Mouse (Mus musculus): ENCODE measurements around the gene Col2a1. TPM values are rescaled to one million over a fixed set of nuclear protein-coding genes. Genes with fewer than 3 reads are reported as not detected.

Col2a1 gene
- total RNA-seq, 2 experiments from 2014 or later: 33.3 to 33.7 TPM

DNA sequence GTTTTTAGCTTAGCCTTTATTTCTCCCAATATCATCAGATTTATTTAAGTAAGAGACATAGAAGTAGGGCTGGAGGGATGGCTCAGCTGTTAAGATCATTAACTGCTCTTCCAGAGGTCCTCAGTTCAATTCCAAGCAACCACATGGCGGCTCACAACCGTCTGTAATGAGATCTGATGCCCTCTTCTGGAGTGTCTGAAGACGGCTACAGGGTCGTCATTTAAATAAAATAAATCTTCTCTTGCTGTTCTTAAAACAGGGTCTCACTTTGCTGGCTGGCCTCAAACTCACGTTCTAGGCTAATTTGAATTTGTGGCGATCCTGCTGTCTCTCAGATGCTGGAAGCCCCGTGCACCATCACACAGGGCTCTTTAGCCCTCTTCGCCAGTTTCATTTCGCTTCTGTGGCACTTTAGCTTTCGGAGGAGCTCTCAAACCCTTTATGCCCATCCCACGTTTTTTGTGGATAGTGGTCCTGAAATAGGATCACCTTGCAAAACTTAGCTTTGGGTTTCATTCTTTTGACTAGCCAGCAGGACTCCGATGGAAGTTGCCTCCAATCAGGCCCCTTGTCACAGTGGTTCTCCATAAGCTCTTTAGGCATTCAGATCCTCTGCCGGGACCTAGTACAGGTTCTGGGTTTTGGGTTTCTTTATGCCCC, 41.0 kb downstream of the Col2a1 start:
- DNase-seq: no peak

- no peak for DNase-seq
Observed at GRCm38 (mm10) chr15:97956416-97956815, 48.1 kb downstream of the Col2a1 start.

GRCm38 (mm10) chr15:97955742-97956141, 48.8 kb downstream of the Col2a1 start:
- DNase-seq: no peak

- no peak for DNase-seq
Observed at GRCm38 (mm10) chr15:97955286-97955685, 49.2 kb downstream of the Col2a1 start.

DNA sequence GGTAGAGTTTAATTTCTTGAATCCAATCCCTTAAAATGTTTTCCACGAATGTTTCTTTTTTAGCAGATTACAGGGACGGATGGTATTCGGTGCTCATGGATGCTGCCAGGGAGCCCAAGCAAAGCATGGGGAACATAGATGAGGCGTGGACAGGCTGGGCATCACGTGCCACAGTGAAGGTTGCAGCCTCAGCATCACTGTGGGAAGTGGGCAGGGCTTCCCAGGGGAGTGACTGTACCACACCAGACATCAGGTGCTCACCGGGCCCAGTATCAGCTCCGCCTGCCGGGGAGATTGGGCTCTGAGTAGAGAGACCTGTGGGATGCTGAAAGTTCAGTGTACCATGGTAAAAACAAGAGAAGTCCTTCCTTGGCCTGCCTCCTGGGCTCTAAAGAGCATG, 49.8 kb downstream of the Col2a1 start:
- DNase-seq: no peak

DNA sequence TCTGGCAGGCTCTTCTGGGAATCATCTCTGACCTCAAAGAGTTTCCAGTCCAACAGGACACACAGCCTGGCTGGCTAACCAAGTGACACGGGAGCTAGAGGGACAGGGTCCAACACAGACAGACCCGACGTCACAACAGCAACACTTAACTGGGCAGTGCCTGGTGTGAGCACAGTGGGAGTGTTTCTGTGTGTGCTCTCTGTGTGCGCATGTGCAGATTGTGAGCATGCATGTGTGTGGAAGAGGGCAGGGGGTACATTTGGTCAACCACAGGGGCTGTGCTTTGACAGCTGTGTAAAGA, 51.7 kb downstream of the Col2a1 start:
- DNase-seq: no peak

DNA sequence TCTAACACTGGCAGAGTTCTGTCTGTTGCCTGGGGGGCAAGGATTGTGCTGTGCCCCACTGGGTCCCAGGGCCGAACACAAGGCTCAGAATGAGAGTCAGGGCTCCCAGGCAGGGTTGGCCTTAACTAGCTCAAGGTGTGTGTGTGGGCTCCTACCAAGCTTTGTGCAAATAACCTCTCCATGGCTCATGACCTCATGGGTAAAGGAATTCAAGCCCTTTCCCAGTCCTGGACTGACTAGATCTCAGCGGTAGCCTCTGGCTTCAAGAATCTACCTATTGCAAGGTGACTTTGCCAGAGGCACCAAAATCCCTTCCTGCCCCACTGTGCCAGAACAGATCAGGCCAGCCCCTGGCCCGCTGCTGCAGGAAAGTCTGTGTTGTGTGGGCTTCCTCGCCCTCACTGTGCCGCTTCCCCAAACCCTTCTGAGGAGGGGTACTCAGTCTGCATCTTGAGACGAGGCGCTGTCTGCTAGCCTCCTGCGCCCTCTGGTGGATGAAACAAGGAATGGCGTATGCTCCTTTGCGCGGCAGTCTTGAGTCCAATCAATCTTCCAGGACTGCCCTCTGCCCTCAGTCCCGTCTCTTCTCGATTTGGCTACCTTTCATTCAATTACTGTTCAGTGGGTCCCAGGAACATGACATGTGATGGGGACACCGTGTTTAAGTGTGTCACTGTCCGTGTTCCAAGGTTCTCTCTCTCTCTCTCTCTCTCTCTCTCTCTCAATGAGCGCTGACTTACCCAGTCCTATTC, 52.2 kb downstream of the Col2a1 start:
- DNase-seq: peak; percentile 65

DNA sequence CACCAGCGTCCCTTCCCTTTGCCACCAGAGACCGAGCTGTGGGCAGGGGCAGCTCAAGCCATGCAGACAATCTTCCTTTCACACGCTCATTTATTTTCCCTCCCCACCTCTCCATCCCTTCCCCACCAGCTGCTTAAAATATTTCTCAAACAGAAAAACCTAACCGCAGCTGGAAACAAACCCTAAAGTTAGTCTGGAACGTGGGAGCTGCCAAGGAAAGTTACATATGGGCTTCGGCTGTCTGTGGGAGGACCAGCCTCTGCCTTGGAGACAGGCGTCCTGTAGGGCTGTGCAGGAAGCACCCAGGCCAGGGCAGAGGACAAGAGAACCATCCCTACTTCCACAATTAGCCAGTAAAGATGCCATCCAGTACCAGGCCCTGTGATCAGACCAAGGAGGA, 54.3 kb downstream of the Col2a1 start:
- no peak for DNase-seq

- DNase-seq: no peak
Observed at GRCm38 (mm10) chr15:97949706-97950105, 54.8 kb downstream of the Col2a1 start.

DNA sequence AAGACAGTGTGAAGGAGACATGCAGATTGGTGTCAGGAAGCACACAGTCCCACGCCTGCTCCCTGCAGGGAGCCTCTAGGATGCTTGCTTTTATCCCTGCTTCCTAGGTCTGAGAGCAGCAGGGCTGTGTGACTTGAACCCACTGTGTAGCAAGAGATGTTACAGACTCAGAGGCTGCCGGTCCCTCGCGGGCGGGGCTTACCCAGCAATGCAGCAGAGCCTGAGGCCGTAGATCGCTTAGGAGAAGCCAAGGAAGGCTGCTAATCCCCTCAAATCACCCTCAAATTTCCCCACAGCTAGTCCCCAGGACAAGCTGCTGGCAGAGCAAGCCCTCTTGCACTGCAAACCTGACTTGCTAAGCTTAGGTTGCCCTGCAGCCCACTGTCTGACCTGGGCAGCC, 55.8 kb downstream of the Col2a1 start:
- DNase-seq: no peak

DNA sequence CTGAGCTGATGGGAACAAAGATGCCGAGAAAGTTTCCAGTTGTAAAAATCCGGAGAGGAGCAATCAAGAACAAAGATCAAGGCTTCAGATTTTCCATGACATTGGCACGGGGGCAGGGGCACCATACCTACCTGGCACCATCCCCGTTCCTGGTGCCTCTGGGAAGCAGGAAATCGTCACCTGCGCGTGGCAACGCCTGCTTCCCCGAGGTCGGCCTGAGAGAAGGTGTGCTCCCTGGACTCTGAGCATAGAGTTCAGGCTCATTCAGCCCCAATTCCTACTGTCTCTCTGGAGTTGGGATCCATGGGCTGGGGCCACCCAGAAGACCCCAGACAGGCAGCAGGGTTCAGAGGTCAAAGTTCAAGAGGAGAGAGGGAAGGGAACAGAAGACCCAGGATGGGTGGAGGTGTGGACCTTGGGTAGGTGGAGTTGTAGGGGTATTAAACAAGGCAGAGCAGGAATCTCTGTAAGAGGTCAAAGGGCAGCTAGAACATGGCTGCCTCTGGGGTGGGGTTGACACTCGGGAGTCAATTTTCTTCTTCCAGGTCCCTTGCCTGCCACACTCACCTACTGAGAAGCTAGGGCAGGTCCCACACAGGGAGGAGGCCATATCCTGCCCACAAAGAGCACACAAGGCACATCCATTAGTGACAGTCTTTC, 58.7 kb downstream of the Col2a1 start:
- no peak for DNase-seq

GRCm38 (mm10) chr15:97944919-97945574, 59.4 kb downstream of the Col2a1 start:
- DNase-seq: no peak

- DNase-seq: no peak
Observed at GRCm38 (mm10) chr15:97943356-97943755, 61.1 kb downstream of the Col2a1 start.

GRCm38 (mm10) chr15:97942538-97942937, 62.0 kb downstream of the Col2a1 start:
- no peak for DNase-seq

DNA sequence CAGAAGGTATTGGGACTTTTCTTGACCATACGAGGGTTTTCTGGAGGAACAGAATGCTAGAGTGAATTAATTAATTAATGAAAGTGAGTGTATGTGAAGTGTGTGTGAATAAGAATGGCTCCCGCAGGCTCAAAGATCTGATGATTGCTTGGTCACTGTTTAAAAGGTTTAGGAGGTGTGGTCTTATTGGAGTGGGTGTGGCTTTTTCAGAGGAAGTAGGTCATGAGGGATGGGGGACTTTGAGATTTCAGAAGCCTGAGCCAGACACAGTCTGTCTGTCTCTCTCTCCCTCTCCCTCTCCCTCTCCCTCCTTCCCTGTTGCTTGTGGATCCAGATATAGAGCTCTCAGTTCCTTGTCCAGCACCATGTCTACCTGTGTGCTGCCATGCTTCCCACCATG, 63.2 kb downstream of the Col2a1 start:
- DNase-seq: no peak

DNA sequence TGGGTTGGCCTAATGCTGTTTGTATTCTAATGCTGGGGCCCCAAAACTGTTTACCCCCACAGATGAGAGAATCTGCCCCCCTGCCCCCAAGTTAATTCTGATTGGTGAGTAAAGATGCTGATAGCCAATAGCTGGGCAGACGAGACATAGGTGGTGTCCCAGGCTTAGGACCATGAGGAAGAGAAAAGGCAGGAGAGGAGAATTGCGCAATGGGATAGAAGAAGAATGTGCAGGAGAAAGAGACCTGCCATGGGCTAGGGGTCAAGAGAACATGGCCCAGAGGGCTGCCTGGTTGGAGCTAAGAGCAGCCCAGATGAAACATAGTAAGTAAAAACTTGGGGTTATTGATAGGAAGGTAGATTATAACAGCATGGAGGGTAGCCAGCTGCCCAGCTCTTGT, 64.4 kb downstream of the Col2a1 start:
- DNase-seq: no peak

DNA sequence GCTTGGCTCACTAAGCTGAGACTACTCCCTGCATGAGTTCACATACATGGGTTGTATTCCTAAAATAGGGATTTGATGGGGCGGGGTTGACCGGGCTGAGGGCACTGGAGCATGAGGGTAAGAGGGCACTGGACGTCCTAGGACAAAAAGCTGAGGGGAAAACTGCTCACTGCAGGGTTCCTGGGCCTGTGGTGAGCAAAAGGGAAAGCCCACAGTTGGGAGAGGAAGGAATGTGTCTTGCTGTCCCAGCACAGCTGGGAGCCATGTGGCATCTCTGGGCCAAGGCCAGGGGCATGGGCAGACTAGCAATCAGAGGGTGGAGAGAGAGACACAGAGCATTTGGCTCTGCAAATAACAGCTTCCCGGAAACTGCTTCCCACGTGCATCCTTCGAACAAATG, 65.9 kb downstream of the Col2a1 start:
- no peak for DNase-seq

DNA sequence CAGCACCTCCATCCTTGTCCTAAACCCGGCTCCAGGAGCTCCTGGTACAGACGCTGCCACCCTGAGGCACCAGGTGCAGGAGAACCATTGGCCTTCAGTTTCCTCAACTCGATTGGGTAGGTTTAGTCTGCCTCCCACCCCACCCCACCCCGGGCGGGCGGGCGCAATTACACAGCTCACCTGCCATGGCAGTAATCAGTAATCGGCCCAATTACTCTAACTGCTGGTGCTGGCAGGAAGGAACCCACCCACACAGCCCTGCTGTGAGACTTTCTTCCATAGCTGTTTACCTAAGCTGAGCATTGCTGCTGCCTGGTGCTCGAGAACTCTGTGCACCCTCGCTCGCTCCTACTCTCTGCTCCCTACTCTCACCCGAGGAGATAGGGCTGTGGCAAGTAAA, 72.1 kb downstream of the Col2a1 start:
- DNase-seq: no peak

DNA sequence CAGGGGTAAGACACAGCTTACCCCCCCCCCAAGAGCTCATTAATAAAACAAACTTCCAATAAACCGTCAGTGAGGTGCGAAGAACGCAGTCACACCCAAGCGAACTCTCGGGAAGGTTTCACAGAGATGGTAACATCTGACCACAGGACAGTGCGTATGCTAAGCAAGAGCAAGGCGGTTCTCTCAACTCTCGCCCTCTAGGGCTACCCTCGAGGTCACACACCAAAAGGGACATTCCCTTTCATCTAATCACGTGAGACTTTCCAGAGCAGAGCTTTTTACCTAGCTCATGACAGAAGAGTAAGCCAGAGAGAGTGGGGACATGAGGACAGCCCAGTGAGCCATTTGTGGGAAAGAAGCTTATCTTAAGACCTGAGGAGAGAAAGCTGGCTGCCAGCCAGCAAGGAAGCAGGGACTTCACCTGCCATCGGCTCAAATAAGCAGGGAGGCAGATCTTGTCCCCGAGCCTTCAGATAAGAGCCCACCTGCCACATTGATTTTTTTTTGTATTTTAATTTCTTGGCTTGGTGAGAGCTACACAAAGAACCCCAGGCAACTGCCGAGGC, 75.2 kb downstream of the Col2a1 start:
- no peak for DNase-seq

DNA sequence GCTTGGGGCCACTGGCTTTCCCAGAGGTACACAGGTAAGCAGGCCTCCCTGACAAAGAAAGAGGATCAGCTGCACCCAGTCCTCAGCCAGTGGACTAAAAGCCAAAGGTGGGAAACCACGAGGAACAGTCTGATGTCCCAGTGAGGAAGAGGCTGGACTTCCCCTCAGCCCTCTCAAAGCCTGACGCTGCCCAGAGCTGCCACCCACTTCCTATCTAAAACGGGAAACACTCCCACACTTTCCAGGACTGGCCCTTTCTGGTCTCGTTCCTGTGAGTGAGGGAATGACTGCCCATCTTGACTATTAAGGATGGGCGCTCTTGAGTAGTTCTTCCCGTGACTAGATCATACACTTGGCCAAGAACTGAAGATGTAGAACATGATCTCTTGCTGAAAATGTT, 76.7 kb downstream of the Col2a1 start:
- no peak for DNase-seq

DNA sequence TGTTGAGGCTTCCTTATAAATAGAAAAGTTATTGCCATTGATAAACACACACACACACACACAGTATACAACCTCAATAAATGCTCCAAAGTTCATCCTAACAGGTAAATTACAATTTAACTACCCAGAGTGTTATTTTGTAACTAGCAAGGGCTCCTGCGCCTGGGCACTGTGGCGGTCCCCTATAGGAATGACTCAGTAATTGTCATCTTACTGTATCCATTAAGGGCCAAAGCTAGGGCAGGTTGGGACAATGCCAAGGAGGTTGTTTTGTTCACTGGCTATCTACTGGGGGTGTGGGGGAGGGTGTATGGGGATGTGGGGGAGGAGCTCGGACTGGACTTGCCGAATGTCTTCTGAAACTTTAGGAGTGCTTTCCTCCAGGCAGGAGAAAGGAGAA, 77.5 kb downstream of the Col2a1 start:
- no peak for DNase-seq
